ENCODE assay signal across 26 mouse cellular contexts in the genomic region with DNA sequence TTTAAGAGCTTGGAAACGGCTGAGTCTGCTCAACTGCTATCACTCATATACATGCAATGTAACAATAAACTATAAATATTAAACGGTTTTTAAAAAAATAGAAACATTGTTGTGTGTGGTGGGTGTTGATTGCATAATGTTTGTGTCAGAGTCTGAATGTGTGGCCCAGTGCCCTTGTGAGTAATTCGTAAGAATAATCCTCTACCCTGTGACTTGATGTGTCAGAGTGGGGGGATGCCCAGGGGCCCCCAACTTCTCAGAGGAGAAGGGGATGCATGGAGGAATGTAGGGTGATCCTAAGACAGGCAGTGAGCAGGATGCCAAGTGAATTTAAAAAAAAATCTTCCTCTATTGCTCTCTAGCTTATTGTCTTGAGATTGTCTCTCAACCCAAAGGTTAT.
A peak's percentile ranks its signal among the peaks of the same experiment; 100 is the strongest.
DNase-seq lines count a peak whose midpoint lies in the region; ATAC-seq lines count a peak whose summit lies in the region.
"Had no signal": no experiment of that assay in that cellular context is flagged by ENCODE, and none has a peak within 500 bp of the region (broad histone marks: within the 10 kb centered on the region; RNA-seq: fewer than 3 reads in every experiment).

No protein-coding gene starts in this region.

- H3K9me3 ChIP-seq in forebrain, embryonic 15.5 days, result no peaks in the 10 kb centered on the region
- H3K9me3 ChIP-seq in forebrain, embryonic 11.5 days (ENCODE audit: control insufficient read depth, low read length), result no peaks in the 10 kb centered on the region
- H3K9me3 ChIP-seq in midbrain, embryonic 15.5 days, result no peaks in the 10 kb centered on the region
- H3K9me3 ChIP-seq in midbrain, embryonic 16.5 days (replicated peaks; ENCODE audit: control insufficient read depth, low read length, poor library complexity, severe bottlenecking), result no peaks in the 10 kb centered on the region
- H3K9me3 ChIP-seq: embryonic facial prominence, embryonic 13.5 days; embryonic facial prominence, embryonic 15.5 days; forebrain, embryonic 10.5 days had no signal

- peak; percentile 48; the same call in 1 of the 2 replicates for ATAC-seq in forebrain, embryonic 15.5 days (replicated peaks)
- ATAC-seq in forebrain, embryonic 11.5 days (replicated peaks; ENCODE audit: low FRiP score), result no peak
- ATAC-seq in midbrain, embryonic 15.5 days (replicated peaks), result 0 out of 2 replicates have a peak, but pooled peaks have one; percentile 34
- ATAC-seq in midbrain, embryonic 16.5 days, result no peak
- ATAC-seq: CD4-positive, CD25-positive, alpha-beta regulatory T cell, adult 4 months had no signal

- H3K27me3 ChIP-seq in forebrain, embryonic 15.5 days, result no peaks in the 10 kb centered on the region
- H3K27me3 ChIP-seq in forebrain, embryonic 11.5 days (ENCODE audit: control insufficient read depth, insufficient read depth, low read length), result no peaks in the 10 kb centered on the region
- H3K27me3 ChIP-seq in midbrain, embryonic 15.5 days (replicated peaks), result no peaks in the 10 kb centered on the region
- H3K27me3 ChIP-seq in midbrain, embryonic 16.5 days (ENCODE audit: control insufficient read depth, insufficient read depth, low read depth, low read length), result no peaks in the 10 kb centered on the region
- H3K27me3 ChIP-seq: CH12.LX; embryonic facial prominence, embryonic 13.5 days; embryonic facial prominence, embryonic 15.5 days had no signal

- peaks cover 16% of the 10 kb centered on the region; the same call in 1 of the 2 replicates for H3K4me1 ChIP-seq in forebrain, embryonic 15.5 days
- no peaks in the 10 kb centered on the region for H3K4me1 ChIP-seq in forebrain, embryonic 11.5 days (replicated peaks; ENCODE audit: control insufficient read depth, insufficient read depth, low read length)
- H3K4me1 ChIP-seq in midbrain, embryonic 15.5 days, result no peaks in the 10 kb centered on the region
- H3K4me1 ChIP-seq in midbrain, embryonic 16.5 days (ENCODE audit: control insufficient read depth, insufficient read depth, low read length), result no peaks in the 10 kb centered on the region
- H3K4me1 ChIP-seq: embryonic facial prominence, embryonic 13.5 days; embryonic facial prominence, embryonic 15.5 days had no signal

- no peak overlapping the region for H3K4me3 ChIP-seq in forebrain, embryonic 15.5 days
- H3K4me3 ChIP-seq in forebrain, embryonic 11.5 days (ENCODE audit: low read depth, low read length), result no peak overlapping the region
- no peak overlapping the region for H3K4me3 ChIP-seq in midbrain, embryonic 15.5 days
- H3K4me3 ChIP-seq in midbrain, embryonic 16.5 days (ENCODE audit: low read depth, low read length), result no peak overlapping the region
- H3K4me3 ChIP-seq: embryonic facial prominence, embryonic 13.5 days; embryonic facial prominence, embryonic 15.5 days; erythroblast, embryonic 14.5 days; forebrain, embryonic 10.5 days had no signal

- no peak overlapping the region for H3K27ac ChIP-seq in forebrain, embryonic 15.5 days (replicated peaks)
- no peak overlapping the region for H3K27ac ChIP-seq in forebrain, embryonic 11.5 days (ENCODE audit: low read depth, low read length)
- H3K27ac ChIP-seq in midbrain, embryonic 15.5 days, result no peak overlapping the region
- H3K27ac ChIP-seq in midbrain, embryonic 16.5 days (ENCODE audit: low read length), result no peak overlapping the region
- H3K27ac ChIP-seq: embryonic facial prominence, embryonic 13.5 days; embryonic facial prominence, embryonic 15.5 days; forebrain, embryonic 10.5 days had no signal

- no peak overlapping the region for H3K9ac ChIP-seq in forebrain, embryonic 15.5 days (replicated peaks)
- no peak overlapping the region for H3K9ac ChIP-seq in forebrain, embryonic 11.5 days (ENCODE audit: low read length)
- no peak overlapping the region for H3K9ac ChIP-seq in midbrain, embryonic 15.5 days
- H3K9ac ChIP-seq in midbrain, embryonic 16.5 days (ENCODE audit: low read depth, low read length), result no peak overlapping the region
- H3K9ac ChIP-seq: embryonic facial prominence, embryonic 13.5 days; embryonic facial prominence, embryonic 15.5 days had no signal

- WGBS in forebrain, embryonic 15.5 days, result 69% methylated on average over 3 of the region's 3 CpGs
- WGBS in forebrain, embryonic 11.5 days, result 81% methylated on average over 3 of the region's 3 CpGs
- WGBS in midbrain, embryonic 15.5 days, result 81% methylated on average over 3 of the region's 3 CpGs
- 77% methylated on average over 3 of the region's 3 CpGs for WGBS in midbrain, embryonic 16.5 days

- no peak for DNase-seq in forebrain, embryonic 11.5 days (ENCODE audit: low spot score)
- peak; percentile 75 for DNase-seq in heart, adult 11 months
- DNase-seq in heart, postnatal 25 days (ENCODE audit: low spot score), result no peak
- DNase-seq in NIH3T3 (ENCODE audit: low read depth), result peak; percentile 27
- DNase-seq in frontal cortex, postnatal 14 days (ENCODE audit: low spot score in 2 of 2), result no peak
- DNase-seq: adrenal gland, adult 2 months; adrenal gland, postnatal 10 days; adrenal gland, postnatal 25 days; B cell, adult 2 months; cerebellum, adult 11 months; cerebellum, adult 18-20 months; cerebellum, adult 8-10 months; cerebellum, adult 9-11 months; cerebellum, postnatal 14 days; cerebellum, postnatal 36 days; embryo, embryonic 11 days had no signal

- no peaks in the 10 kb centered on the region for H3K36me3 ChIP-seq in forebrain, embryonic 15.5 days
- no peaks in the 10 kb centered on the region for H3K36me3 ChIP-seq in forebrain, embryonic 11.5 days (ENCODE audit: control insufficient read depth, insufficient read depth, low read length)
- H3K36me3 ChIP-seq in midbrain, embryonic 15.5 days (replicated peaks), result no peaks in the 10 kb centered on the region
- H3K36me3 ChIP-seq in midbrain, embryonic 16.5 days (ENCODE audit: control insufficient read depth, insufficient read depth, low read length), result no peaks in the 10 kb centered on the region
- H3K36me3 ChIP-seq: embryonic facial prominence, embryonic 13.5 days; embryonic facial prominence, embryonic 15.5 days; forebrain, embryonic 10.5 days; G1E had no signal

- intact Hi-C loops in heart, postnatal 25 days (cut with DNase I), result no loop called here

- no peak overlapping the region for H3K4me2 ChIP-seq in forebrain, embryonic 15.5 days (replicated peaks)
- no peak overlapping the region for H3K4me2 ChIP-seq in forebrain, embryonic 11.5 days (ENCODE audit: low read depth, low read length, severe bottlenecking)
- no peak overlapping the region for H3K4me2 ChIP-seq in midbrain, embryonic 15.5 days
- H3K4me2 ChIP-seq in midbrain, embryonic 16.5 days (ENCODE audit: low read length), result no peak overlapping the region
- H3K4me2 ChIP-seq: embryonic facial prominence, embryonic 13.5 days; embryonic facial prominence, embryonic 15.5 days had no signal

Comparison
In these comparisons a context has a peak if more than half of its experiments do, and no peak if none do; other contexts are left out.
1. ATAC-seq: peak in forebrain, embryonic 15.5 days (single experiment) and midbrain, embryonic 15.5 days (single experiment); none in forebrain, embryonic 11.5 days (single experiment) and midbrain, embryonic 16.5 days (single experiment).
2. DNase-seq: peak in heart, adult 11 months (single experiment) and NIH3T3 (single experiment); none in forebrain, embryonic 11.5 days (single experiment), heart, postnatal 25 days (single experiment) and frontal cortex, postnatal 14 days (0 of 2).